Mouse (Mus musculus) embryonic fibroblast, embryonic 13.5 days (primary cell): ENCODE data around the gene AC141477.1. TPM values are rescaled to one million over a fixed set of nuclear protein-coding genes. Genes with fewer than 3 reads are reported as not detected.
A peak's percentile ranks its signal among the peaks of the same experiment; 100 is the strongest.

ENCODE experiments used
- H3K27ac ChIP-seq: 2 replicates; pipeline ENCODE4 v1.5.1; 2012; ENCODE audit warnings: low read length, control low read depth, inconsistent platforms; ENCODE audit not compliant: insufficient read depth
- H3K4me1 ChIP-seq: 2 replicates; pipeline ENCODE4 v1.6.1; 2011; ENCODE audit warnings: low read length; ENCODE audit not compliant: control insufficient read depth, insufficient read depth
- H3K4me3 ChIP-seq: 2 replicates; pipeline ENCODE4 v1.5.1; 2011; ENCODE audit warnings: mild to moderate bottlenecking, control low read depth, low read length; ENCODE audit not compliant: insufficient read depth
- CTCF ChIP-seq: IDR thresholded peaks from 2 replicates; pipeline ENCODE4 v1.5.1; 2011; ENCODE audit warnings: mild to moderate bottlenecking, control low read depth, low read length, moderate library complexity, borderline replicate concordance; ENCODE audit not compliant: insufficient read depth
- POLR2A ChIP-seq: IDR thresholded peaks from 2 replicates; pipeline ENCODE4 v1.6.1; 2011; ENCODE audit warnings: low read depth, mild to moderate bottlenecking, control low read depth, low read length, moderate library complexity
- polyA plus RNA-seq: library from polyadenylated mRNA; stranded (reverse); fragments of >200 nt; gene quantifications from 2 replicates; pipeline ENCODE4 v1.2.4, GENCODE M21; 2011; ENCODE audit warnings: low read depth; ENCODE audit not compliant: missing spikeins, insufficient read length

The AC141477.1 gene
- polyA plus RNA-seq, 1 experiment, result 16.2 TPM

DNA sequence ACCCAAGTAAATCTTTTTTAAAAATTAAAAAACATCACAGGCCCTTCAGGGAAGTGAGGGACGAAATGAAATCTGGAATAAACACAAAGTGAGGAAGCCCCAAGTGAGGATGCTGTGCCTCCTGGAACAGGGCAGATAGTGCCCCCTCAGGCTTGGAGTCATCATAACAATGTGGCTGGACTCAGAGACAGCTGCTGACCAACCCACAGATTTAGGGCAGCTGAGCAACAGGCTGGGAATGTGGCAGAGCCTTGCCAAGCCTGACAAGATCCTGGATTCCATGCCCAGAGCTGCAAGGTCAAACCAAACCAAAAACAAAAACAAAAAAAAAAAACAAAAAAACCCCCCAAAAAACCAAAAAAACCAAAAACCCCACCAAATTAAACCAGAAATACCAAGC lies 21.0 kb upstream of the AC141477.1 start:
- H3K4me3 ChIP-seq, result no peak overlapping the region
- no peaks in the 10 kb centered on the region for H3K4me1 ChIP-seq
- TF ChIP-seq POLR2A, result no peak
- TF ChIP-seq CTCF, result no peak
- no peak overlapping the region for H3K27ac ChIP-seq

DNA sequence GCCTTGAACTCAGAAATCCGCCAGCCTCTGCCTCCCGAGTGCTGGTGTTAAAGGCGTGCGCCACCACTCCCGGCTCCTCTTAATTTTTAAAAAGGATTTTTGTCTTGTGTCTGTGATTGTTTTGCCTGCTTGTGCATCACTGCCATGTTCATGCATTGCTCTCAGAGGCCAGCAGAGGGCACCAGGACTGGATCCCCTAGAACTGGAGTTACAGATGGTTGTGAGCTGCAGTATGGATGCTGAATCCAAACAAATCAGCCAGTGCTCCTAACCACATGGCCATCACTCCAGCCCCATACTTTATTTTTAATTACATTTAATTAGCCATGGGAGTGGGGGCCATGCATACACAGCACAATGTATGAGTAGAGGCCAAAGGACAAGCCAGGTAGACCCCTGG lies 15.0 kb upstream of the AC141477.1 start:
- Histone ChIP-seq H3K4me3 (no peak overlapping the region), H3K27ac (no peak overlapping the region), H3K4me1 (no peaks in the 10 kb centered on the region)
- TF ChIP-seq CTCF (peak; percentile 67; the same call in 1 of the 2 replicates), POLR2A (no peak)

DNA sequence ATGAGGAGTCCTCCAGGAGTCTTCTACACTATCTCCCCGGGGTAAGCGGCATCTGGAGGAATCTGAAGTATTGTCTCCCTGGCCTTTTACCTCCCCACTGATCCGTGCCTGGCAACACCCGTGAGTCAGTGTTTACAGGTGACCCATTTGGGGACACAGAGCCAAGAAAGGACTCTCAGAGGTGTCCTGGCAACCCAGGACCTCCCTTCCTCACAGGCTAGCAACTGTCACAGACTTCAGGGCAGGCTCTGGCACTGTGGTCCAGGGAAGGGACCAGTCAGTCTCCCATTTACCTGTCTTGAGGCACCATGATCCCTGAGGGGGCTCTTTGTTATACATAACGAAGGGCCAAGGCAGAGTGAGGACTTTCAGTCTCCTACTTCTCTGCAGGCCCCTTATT lies 8.6 kb upstream of the AC141477.1 start, which contains the start of gene 2610028H24Rik:
2610028H24Rik (plus strand) TSS at position 231 of the 400 bp plus-strand sequence.
- H3K4me3 ChIP-seq, result no peak within 1 kb of the TSS
- H3K27ac ChIP-seq, result no peak within 1 kb of the TSS
- H3K4me1 ChIP-seq, result no peaks in the 10 kb centered on the region
- TF ChIP-seq POLR2A, result no peak
- TF ChIP-seq CTCF, result no peak

DNA sequence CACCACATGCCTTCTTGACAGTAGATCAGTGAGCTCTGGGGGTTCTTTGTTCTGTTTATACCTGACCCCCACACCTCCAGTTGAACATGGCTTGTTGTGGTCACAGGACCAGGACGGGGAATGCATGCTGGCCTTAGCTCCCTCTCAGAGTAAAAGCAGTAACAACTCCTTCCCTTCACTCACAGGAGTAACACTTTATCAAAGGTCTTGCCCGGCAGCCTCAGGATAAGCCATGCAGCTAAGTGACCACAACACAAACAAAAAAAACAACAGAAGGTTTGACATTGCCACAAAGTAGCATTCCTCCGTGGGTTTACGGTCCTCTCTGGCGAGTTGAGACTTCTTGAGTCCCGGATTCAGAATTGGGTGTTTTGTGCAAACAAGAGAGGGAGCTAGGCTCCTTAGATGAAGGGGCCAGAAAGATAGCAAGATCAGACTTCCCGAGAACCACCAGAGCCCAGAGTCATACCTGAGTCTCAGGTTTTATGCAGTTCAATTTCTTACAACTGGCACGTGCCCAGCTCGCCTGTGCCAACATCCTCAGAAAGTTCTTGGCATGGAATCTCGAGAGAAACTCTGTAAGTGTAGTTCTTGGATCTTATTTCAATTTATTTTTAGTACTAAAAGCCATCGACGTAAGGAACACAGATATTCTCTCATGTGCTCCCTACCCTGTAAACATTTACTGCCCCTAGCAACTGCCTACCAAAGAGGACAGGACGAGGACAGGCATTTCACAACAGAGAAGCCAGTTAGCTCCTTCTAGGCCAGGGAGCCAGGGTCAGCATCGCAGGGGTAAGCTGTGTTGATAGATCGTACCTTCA lies 7.4 kb upstream of the AC141477.1 start:
- Histone ChIP-seq H3K4me3 (no peak overlapping the region), H3K4me1 (no peaks in the 10 kb centered on the region), H3K27ac (no peak overlapping the region)
- TF ChIP-seq POLR2A (no peak), CTCF (no peak)

DNA sequence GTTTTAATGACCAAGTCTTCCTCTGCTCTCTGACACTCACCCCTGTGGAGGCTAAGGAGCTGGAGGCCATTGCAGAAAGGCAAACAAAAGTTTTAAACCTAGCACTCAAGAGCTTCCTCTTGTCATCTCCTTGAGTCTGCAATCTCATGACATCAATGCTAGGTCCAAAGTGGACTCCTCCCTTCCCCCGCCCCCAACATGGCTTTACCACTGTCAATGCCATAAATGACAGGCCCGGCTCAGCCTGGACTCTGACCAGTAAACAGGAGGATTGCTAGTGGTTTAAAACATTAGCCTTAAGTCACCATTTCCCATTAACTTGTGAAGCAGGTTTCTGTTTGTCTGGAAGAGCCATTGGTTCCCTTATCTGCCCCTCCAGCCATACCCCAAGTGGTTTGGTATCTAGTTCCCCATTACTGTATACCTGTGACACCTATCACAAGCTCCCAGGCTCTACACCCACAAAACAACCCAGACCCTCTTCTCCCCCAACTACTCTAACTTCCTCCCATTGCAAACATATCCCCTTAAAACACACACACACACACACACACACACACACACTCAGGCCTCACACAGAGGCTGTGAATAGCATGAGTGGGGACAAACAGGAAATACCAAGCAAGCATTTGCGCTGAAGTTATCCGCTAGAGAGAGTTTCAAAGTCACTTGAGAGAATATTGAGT lies 5.9 kb upstream of the AC141477.1 start:
- TF ChIP-seq POLR2A (no peak), CTCF (no peak)
- Histone ChIP-seq H3K4me3 (no peak overlapping the region), H3K4me1 (no peaks in the 10 kb centered on the region), H3K27ac (no peak overlapping the region)

DNA sequence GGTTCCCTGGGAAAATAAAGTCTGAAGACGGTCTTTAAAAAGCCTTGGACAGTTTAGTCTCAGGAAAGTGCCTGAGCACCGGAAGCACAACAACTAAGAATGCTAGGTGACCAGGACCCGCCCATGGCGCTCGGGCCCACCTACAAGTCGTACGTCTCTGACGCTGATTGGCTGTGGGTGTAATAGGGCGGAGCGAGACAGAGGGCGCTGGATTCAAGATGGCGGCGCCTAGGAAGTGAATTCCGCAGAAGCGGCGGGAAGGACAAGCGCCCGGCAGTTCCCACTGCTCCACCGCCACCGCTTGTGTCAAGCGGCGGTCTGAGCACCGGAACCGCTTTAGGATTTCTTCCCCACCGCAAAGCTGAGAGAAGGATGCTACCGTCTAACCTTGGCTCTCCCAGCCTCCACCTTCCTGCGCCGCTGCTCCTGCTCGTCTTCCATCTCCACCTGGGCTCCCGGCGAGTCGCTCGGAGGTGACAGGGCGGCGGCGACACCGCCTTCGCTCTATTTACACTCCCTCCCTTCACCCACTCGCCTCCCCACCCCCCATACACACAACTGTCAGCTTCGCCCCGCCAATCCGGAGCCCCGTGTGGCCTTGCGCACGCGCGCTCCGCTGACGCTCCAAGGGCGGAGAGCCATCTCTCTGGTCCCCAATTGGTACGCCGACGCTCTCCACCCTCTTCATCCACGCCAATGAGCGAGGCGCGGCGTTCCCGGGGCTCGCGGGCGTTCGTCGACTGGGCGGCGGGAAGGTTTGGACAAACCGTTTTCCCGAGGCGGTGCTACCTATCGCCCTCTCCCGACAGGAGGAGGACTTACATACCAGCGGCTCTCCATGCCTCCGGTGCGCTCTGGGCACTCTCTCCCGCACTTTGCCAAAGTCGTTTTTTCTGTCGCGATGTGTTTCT lies 2.2 kb upstream of the AC141477.1 start, which contains the start of gene Pcnt:
Pcnt (minus strand) TSS at position 609 of the 911 bp plus-strand sequence.
- Histone ChIP-seq H3K4me1 (no peaks in the 10 kb centered on the region), H3K27ac (peak within 1 kb of the TSS; percentile 57), H3K4me3 (peak within 1 kb of the TSS; percentile 84)
- peak; percentile 53 for TF ChIP-seq POLR2A
- peak; percentile 57; the same call in 1 of the 2 replicates for TF ChIP-seq CTCF

DNA sequence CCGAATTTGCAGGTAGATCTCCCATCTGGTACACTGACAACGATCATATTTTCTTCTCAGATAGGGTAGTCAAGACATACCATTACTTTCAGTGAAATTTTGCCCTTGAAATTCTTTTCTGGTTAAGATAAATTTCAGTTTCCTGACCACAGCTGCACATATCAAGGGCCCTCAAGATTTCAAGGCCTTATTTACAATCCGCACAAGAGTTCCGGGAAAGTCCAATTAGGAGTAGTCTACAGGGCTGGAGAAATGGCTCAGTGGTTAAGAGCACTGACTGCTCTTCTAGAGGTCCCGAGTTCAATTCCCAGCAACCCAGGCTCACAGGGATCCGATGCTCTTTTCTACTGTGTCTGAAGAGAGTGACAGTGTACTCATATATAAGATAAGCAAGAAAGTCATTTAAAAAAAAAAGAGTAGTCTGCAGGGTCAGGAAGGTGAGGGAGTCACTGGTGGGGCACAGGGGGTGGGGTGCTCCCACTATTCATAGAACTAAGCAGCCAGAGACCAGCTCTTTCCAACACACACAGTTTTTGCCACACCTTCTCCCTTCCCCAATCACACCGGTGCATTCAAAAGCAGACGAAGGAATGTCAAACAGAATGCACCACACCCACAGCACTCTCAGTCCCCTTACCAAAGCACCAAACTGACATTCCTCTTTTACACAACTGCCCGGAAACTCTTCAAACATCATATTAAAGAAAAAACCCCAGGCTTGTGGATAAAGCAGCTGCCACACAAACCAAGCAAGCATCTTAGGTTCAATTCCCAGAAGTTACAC lies 945 bp downstream of the AC141477.1 start:
- H3K4me1 ChIP-seq, result no peaks in the 10 kb centered on the region
- TF ChIP-seq POLR2A, result no peak
- no peak for TF ChIP-seq CTCF
- no peak overlapping the region for H3K4me3 ChIP-seq
- no peak overlapping the region for H3K27ac ChIP-seq

DNA sequence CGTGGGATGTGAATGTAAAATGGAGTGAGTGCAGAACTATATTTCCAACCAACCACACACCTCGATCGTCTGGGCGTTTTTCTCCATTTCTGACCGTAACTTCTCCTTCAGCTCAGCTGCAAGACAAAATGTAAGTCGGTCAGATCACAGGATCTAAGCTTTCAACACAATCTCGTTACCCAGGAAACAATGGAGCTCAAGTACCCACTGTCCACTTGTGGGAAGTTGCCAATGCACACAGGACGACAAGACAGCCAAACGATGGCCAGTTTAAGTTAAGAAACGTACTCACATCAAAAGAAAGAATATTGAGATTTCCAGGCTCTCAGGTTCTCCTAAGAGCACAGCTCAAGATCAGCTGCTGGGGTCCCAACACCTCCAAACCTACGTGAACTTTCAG lies 6.3 kb downstream of the AC141477.1 start:
- H3K27ac ChIP-seq, result no peak overlapping the region
- H3K4me3 ChIP-seq, result no peak overlapping the region
- no peaks in the 10 kb centered on the region for H3K4me1 ChIP-seq
- TF ChIP-seq POLR2A (no peak), CTCF (no peak)
